Mouse (Mus musculus) cortical plate, adult 2 months (tissue): ENCODE measurements around the gene Wap. TPM values are rescaled to one million over a fixed set of nuclear protein-coding genes. Genes with fewer than 3 reads are reported as not detected.
A peak's percentile ranks its signal among the peaks of the same experiment; 100 is the strongest.

Experiments
- H3K27ac ChIP-seq: fragments of 200-500 bp; 2 replicates; pipeline ENCODE4 v1.5.1; 2012; ENCODE audit warnings: low read length, control low read depth, inconsistent platforms; ENCODE audit not compliant: insufficient read depth
- H3K4me1 ChIP-seq: fragments of 200-500 bp; 2 replicates; pipeline ENCODE4 v1.6.1; 2011; ENCODE audit warnings: low read length; ENCODE audit not compliant: control insufficient read depth, insufficient read depth
- H3K4me3 ChIP-seq: fragments of 200-500 bp; 2 replicates; pipeline ENCODE4 v1.5.1; 2011; ENCODE audit warnings: mild to moderate bottlenecking, low read length, control low read depth; ENCODE audit not compliant: insufficient read depth
- CTCF ChIP-seq: fragments of 200-500 bp; IDR thresholded peaks from 2 replicates; pipeline ENCODE4 v1.5.1; 2011; ENCODE audit warnings: mild to moderate bottlenecking, control low read depth, low read length; ENCODE audit not compliant: insufficient read depth; ENCODE audit errors: extremely low read depth
- POLR2A ChIP-seq: fragments of 200-500 bp; IDR thresholded peaks from 2 replicates; pipeline ENCODE4 v1.6.1; 2011; ENCODE audit warnings: mild to moderate bottlenecking, low read length, control low read depth; ENCODE audit not compliant: insufficient read depth; ENCODE audit errors: extremely low read depth
- polyA plus RNA-seq: library from polyadenylated mRNA; depleted of rRNA; stranded (reverse); fragments of >200 nt; gene quantifications from 2 replicates; pipeline ENCODE4 v1.2.3, GENCODE M21; 2012

Wap gene
- polyA plus RNA-seq, 1 experiment, result not detected

- no peak overlapping the region for H3K27ac ChIP-seq
- TF ChIP-seq POLR2A (0 out of 2 replicates have a peak, but pooled peaks have one; percentile 28), CTCF (no peak)
- no peak overlapping the region for H3K4me3 ChIP-seq
- no peaks in the 10 kb centered on the region for H3K4me1 ChIP-seq
Measured at GRCm38 (mm10) chr11:6599831-6600230, 38.6 kb downstream of the Wap start.

GRCm38 (mm10) chr11:6599011-6599681 lies 39.3 kb downstream of the Wap start:
- TF ChIP-seq CTCF, result no peak
- TF ChIP-seq POLR2A, result peak; percentile 5; the same call in 1 of the 2 replicates
- no peaks in the 10 kb centered on the region for H3K4me1 ChIP-seq
- H3K27ac ChIP-seq, result peak overlapping the region; percentile 40; the same call in 1 of the 2 replicates
- H3K4me3 ChIP-seq, result 0 out of 2 replicates have a peak overlapping the region, but pooled peaks have one; percentile 13

DNA sequence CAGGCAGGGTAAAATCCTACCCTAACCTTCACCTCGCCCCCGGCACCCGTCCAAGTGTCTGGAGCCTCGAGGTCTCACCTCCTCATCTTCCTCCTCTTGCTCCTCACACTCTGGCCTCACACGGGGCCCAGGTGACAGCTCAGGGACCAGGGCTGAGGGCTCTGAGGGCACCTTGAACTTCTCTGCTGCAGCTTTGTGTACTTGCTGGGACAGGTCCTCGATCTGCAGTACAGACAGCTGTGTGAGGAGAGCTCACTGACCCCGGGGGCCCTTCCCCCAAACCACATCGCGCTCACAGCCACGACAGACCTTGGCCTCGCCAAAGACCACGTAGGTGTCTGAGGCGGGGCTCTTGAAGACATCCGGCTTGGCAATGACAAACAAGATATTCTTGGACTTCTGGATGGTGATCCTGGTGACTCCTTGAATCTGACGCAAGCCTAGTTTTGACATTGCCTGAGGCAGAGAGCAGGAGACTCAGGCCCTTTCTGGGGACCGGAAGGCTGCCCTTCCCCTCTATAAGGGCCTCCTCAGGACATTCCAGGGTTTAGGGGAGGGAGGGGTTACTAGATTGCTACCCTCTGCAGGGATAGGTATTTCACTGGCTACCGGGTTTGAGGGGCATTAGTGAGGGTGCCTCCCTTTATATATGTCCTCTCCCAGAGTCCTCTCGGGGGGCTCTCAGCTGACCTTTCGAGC lies 40.1 kb downstream of the Wap start:
- TF ChIP-seq CTCF, result no peak
- TF ChIP-seq POLR2A, result peak; percentile 20; the same call in 1 of the 2 replicates
- Histone ChIP-seq H3K4me3 (0 out of 2 replicates have a peak overlapping the region, but pooled peaks have one; percentile 13), H3K4me1 (no peaks in the 10 kb centered on the region), H3K27ac (peak overlapping the region; percentile 40; the same call in 1 of the 2 replicates)

GRCm38 (mm10) chr11:6597523-6597922 lies 40.9 kb downstream of the Wap start:
- no peak overlapping the region for H3K4me3 ChIP-seq
- no peak overlapping the region for H3K27ac ChIP-seq
- TF ChIP-seq POLR2A, result no peak
- TF ChIP-seq CTCF, result no peak
- H3K4me1 ChIP-seq, result no peaks in the 10 kb centered on the region

- Histone ChIP-seq H3K4me3 (no peak overlapping the region), H3K27ac (no peak overlapping the region), H3K4me1 (no peaks in the 10 kb centered on the region)
- TF ChIP-seq CTCF, result no peak
- 0 out of 2 replicates have a peak, but pooled peaks have one; percentile 7 for TF ChIP-seq POLR2A
Measured at GRCm38 (mm10) chr11:6596616-6597015, 41.8 kb downstream of the Wap start.

GRCm38 (mm10) chr11:6596205-6596604 lies 42.2 kb downstream of the Wap start:
- Histone ChIP-seq H3K27ac (no peak overlapping the region), H3K4me1 (no peaks in the 10 kb centered on the region)
- TF ChIP-seq POLR2A (0 out of 2 replicates have a peak, but pooled peaks have one; percentile 29), CTCF (no peak)

DNA sequence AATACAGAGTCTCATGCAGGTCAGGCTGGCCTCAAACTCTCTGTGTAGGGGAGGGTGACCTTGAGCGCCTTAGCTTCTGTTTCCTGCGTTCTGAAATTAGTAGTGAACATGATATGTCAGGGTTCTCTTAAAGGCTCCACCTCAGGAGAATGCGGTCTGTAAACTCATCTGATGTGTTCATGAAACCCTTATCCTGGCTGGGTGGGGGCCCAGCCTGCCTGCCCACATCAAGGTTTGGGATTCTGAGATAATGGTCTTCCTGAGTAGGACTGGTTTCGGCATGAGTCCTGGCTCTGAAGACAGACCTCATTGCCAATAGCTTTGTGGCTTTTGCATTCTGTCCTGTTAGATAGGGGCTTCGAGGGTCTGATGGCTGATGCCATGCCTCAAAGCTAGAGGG lies 43.1 kb downstream of the Wap start:
- TF ChIP-seq POLR2A, result no peak
- TF ChIP-seq CTCF, result no peak
- H3K27ac ChIP-seq, result no peak overlapping the region
- no peaks in the 10 kb centered on the region for H3K4me1 ChIP-seq

More at GRCm38 (mm10) chr11:6596205-6596604, 42.2 kb downstream of the Wap start:
- no peak overlapping the region for H3K4me3 ChIP-seq

GRCm38 (mm10) chr11:6594845-6595244 lies 43.6 kb downstream of the Wap start:
- no peak overlapping the region for H3K4me3 ChIP-seq
- no peak overlapping the region for H3K27ac ChIP-seq
- H3K4me1 ChIP-seq, result no peaks in the 10 kb centered on the region
- TF ChIP-seq CTCF (no peak), POLR2A (no peak)

More for the DNA sequence above, 43.1 kb downstream of the Wap start:
- no peak overlapping the region for H3K4me3 ChIP-seq

DNA sequence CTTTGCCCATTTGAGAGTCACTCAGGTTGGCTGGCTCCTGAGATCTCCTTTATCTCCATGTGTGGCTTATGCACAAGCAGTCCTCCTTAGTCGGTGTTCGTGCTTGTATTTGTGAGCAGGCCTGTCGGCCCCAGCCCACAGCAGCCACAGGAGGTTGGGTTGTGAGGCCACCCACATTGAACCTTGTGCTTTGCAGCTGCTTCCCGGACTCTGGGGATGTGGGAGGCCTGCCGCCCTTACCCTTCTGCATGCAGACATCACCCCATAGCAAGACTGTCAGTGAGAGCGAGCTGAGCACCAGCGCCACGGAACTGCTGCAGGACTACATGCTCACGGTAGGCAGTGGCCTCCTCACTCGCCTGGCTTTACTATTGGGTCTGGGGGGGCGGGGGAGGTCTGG lies 45.0 kb downstream of the Wap start:
- Histone ChIP-seq H3K4me3 (no peak overlapping the region), H3K4me1 (no peaks in the 10 kb centered on the region), H3K27ac (0 out of 2 replicates have a peak overlapping the region, but pooled peaks have one; percentile 13)
- TF ChIP-seq CTCF (no peak), POLR2A (no peak)
